Mouse (Mus musculus): Measurements from ENCODE around the gene Srm. TPM values are rescaled to one million over a fixed set of nuclear protein-coding genes. Genes with fewer than 3 reads are reported as not detected.

Gene Srm
- 78.6 and 88.4 TPM in 2 replicates for polyA plus RNA-seq (2012; rRNA removed)

GRCm38 (mm10) chr4:148591171-148591630, at the start of gene Srm:
Gene Srm, plus strand, starts transcription at chr4:148591503.

GRCm38 (mm10) chr4:148558297-148559000, 32.9 kb upstream of the Srm start, which contains the start of gene Exosc10:
Gene Exosc10, plus strand, starts transcription at chr4:148558429.

GRCm38 (mm10) chr4:148602357-148603120, 11.2 kb downstream of the Srm start, which contains the start of gene Masp2:
Gene Masp2, plus strand, starts transcription at chr4:148602554.

GRCm38 (mm10) chr4:148626623-148627185, 35.4 kb downstream of the Srm start, which contains the start of gene Tardbp:
Gene Tardbp, minus strand, starts transcription at chr4:148627019.

GRCm38 (mm10) chr4:148643291-148644156, 52.2 kb downstream of the Srm start, which contains the start of gene Gm572:
Gene Gm572, plus strand, starts transcription at chr4:148643317.

Other genes starting within 250 kb of the Srm start
- gene Ubiad1, start 146.7 kb upstream of the Srm start, polyA plus RNA-seq (2012; rRNA removed), result 5.5 and 6.2 TPM in 2 replicates
- gene Mtor, start 142.9 kb upstream of the Srm start, polyA plus RNA-seq (2012; rRNA removed), result 6.3 and 6.4 TPM in 2 replicates
- 0.30 and 0.32 TPM in 2 replicates for gene Angptl7, start 91.0 kb upstream of the Srm start, polyA plus RNA-seq (2012; rRNA removed)
- gene Exosc10, start 33.1 kb upstream of the Srm start, polyA plus RNA-seq (2012; rRNA removed), result 19.9 and 22.6 TPM in 2 replicates
- gene Masp2, start 11.1 kb downstream of the Srm start, polyA plus RNA-seq (2012; rRNA removed), result 15.1 and 17.6 TPM in 2 replicates
- gene Tardbp, start 35.5 kb downstream of the Srm start, polyA plus RNA-seq (2012; rRNA removed), result 285 and 314 TPM in 2 replicates
- not detected in 2 replicates for gene Gm572, start 51.8 kb downstream of the Srm start, polyA plus RNA-seq (2012; rRNA removed)
- gene Casz1, start 212.9 kb downstream of the Srm start, polyA plus RNA-seq (2012; rRNA removed), result 0.37 and 0.40 TPM in 2 replicates